Mouse (Mus musculus) 416B (cell line): Measurements from ENCODE around the gene Fuom.

Experiments used
- DNase-seq: peaks from one replicate; pipeline ENCODE4 v3.0.0; 2011; ENCODE audit warnings: low read depth

Fuom gene

DNA sequence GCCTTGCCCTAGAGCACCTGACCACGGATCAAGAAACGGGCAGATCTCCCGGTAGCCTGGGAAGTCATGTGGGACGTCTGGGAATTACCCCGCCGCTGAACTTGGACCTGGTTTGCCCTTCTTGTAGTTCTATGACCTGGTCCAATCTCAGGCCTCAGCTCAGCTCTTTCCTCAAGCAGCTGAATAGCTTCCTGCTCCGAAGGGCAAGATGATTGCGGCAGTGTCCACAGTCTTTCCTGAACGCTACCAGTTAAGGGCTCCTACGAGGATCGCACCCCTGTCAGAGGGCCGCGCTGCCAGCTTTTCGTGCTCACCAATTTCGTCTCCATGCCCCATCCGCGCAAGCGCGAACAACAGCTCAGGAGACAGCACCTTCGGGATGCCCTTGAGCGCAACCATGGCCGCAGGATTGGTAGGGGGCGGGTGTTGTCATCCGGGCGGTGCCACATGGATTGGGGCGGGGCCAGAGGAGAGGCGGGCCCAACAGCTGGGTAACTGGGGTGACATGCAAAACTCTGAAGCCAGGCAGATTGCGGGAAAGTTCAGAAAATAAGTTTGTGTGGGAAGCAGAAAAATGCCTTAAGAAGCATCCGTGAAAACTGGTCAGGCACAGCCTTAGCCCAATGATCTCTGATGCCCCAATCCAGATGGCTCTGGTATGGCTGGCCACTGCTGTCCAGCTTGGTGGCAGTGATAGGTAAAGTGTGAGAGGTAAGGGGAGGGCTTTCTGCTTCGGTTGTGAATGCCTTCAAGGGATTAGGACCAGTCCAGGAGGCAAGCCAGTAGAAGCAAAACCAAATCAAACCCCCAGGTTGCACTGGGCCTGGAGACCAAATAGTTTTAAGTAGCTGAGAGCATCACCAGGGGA, at the start of gene Fuom:
Gene Fuom, minus strand, starts transcription at position 449 of the 868 bp plus-strand sequence.
- DNase-seq, result no peak

- DNase-seq, result no peak
Measured at GRCm38 (mm10) chr7:140144550-140144949, 42.3 kb upstream of the Fuom start.

DNA sequence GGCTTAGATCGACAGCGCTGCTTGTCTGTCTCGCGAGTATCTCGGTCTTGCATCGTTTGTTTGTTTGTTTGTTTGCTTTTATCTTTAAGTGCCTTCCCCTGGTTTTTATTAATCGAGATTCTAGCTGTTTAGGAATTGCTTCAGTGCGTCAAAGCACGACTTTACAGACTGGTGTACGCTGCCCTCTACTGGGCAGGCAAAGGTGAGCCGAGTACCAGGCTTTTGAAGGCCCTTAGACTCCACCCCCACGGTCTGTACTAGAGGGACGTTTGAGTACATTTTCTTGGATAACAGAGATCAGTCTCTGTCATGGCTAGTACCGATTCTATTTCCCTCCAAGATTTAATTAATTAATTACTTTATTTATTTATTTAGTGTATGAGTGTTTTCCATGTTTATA, 39.1 kb upstream of the Fuom start:
- peak; percentile 84 for DNase-seq

- DNase-seq, result no peak
Measured at GRCm38 (mm10) chr7:140138021-140138310, 35.7 kb upstream of the Fuom start.

- DNase-seq, result peak; percentile 96
Measured at GRCm38 (mm10) chr7:140137135-140138020, 35.1 kb upstream of the Fuom start, which contains the start of gene Mtg1. TSS of gene Mtg1 (plus strand) at chr7:140137564.

DNA sequence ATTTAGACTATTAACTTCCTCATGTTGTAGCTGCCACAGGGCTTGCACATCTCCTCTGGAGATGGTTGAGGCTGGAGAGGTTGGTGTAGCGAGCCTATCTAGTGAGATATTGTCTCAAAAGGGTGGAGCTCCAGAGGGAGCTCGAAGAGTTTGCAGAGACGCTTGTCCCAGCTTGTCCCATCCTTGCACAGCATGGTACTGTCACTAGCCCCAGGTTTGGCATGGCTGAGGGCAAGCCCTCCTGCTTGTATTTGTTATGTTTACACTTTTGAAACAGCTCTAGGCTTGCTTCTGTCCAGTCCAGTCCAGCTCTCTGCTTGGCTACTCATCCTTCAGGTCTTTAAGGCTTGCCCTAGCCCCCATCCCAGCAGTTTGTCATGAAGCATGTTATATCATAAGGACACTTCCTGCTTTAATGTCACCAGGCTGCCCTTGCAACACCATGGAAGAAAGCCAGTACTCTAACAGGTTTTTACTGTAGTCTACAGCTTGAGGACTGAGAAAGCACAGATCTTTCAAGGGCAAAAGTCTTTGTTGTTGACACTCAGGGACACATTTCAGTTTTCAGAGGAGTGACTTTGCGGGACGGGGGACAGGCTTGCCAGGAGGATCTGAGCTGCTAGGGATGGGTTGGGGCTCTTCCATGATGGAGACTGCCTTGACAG, 33.0 kb upstream of the Fuom start:
- peak; percentile 35 for DNase-seq

DNA sequence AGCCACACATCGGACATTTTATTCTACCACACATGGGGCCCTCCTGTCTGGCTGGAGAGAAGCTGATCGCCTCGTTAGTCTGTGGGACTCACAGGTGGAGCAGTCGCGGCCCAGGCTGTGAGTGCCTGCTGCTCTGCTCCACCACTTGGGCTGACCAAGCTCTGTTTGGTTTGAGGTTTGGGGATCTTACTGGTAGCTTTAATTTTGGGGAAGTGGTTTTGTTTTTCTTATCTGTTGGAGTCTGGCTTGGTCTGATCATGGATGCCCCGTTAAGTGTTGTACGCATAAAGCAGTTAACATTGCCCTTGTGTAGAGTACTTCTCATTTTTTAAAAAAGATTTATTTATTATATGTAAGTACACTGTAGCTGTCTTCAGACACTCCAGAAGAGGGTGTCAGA, 31.8 kb upstream of the Fuom start:
- DNase-seq, result peak; percentile 79

DNA sequence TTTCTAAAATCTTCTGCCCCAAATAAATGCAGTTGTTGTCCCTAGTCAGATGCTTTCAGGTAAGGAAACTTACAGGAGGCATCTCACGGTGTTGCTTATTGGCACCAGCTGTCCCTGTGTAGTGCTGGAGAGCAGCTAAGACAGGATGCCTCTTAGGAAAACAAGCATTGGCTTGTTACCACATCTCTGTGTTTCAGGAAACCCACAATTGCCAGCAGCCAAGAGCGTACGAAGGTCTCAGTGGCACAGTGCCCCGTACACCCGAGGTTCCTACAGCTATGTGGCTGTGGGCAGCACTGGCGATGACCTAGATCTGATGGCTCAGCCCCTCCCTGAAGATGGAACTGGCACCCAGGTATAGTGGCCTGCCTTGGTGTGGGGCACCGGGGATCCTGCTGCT, 29.9 kb upstream of the Fuom start:
- DNase-seq, result peak; percentile 85

DNA sequence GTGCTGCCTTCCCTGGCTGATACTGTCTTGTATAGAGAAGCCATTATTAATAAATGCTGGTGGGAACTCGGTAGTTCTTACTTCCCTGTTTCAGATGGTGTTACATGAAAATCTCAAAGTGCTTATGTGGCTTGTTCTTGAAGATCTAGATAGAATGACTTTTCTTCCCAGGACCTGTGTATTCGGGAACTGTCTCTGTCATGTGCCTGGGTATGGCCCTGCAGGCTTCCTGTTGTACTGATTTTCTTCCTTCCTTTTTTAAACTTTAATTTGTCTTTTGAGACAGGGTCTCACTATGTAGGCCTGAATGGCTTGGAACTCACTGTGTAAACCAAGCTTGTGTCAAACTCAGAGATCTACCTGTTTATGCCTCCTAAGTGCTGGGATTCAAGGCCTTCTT, 25.7 kb upstream of the Fuom start:
- no peak for DNase-seq

GRCm38 (mm10) chr7:140126934-140127333, 24.7 kb upstream of the Fuom start:
- DNase-seq, result no peak

GRCm38 (mm10) chr7:140126022-140126350, 23.7 kb upstream of the Fuom start:
- no peak for DNase-seq

DNA sequence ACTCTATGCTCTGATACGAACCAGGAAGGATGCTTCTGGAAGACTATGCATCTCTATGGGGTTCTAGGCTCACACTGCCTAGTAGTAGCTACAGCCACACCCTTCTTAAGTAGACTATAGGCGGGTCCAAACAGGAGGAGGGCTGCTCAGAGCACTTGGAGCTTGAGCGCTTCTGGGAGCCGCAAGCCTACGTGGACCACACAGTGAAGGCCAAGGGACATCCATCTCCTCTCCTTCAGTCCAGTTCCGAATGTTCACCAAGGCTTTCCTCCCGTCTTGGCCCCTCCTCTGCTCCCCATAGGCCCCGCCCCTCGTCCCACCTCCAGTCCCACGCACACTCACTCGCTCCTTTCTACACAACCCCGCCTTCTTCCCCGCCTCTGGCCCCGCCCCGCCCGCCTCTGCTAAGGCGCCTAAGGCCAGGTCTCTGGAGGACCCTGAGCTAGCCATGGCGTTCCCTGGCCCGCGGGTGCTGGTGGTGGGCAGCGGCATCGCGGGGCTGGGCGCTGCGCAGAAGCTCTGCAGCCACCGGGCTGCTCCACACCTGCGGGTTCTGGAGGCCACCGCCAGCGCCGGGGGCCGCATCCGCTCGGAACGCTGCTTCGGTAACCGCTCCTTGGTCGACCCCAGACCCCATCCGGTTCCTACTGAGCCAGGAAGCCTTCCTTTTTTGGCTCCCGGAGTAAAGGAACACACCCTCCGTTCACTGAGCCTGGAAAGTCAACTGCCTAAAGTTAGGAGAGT, 23.2 kb upstream of the Fuom start:
- peak; percentile 97 for DNase-seq

DNA sequence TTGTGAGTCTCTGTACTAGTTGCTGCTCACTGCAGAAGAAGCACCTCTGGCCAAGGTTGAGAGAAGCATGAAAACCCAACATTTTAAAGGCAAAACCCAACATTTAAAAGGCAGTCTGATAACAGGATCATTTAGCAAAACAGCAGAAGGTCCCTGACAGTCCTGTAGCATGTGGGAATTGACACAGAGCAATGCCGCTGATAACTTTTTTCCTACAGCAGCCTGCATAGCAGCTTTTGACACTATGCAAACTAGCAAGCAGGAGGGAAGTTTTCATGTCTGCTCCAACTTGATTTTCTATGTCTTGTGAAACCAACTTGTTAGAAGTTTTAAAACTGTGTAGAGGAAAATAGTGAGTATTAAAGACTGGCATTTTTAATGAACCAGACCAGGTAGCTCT, 22.1 kb upstream of the Fuom start:
- no peak for DNase-seq

DNA sequence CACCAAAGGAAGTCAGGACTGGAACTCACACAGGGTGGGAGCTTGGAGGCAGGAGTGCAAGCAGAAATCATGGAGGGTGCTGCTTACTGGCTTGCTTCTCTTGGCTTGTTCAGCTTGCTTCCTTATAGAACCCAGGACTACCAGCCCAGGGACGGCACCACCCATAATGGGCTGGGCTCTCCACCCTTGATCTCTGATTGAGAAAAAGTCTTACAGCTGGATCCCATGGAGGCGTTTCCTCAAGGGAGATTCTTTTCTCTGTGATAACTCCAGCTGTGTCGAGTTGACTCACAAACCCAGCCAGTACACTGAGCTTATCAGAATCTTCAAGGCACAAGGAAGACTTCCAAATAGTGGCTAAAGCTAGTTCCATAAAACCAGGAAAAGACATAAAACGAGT, 20.5 kb upstream of the Fuom start:
- peak; percentile 48 for DNase-seq

GRCm38 (mm10) chr7:140121338-140121910, 19.2 kb upstream of the Fuom start:
- peak; percentile 93 for DNase-seq

GRCm38 (mm10) chr7:140120484-140120883, 18.2 kb upstream of the Fuom start:
- no peak for DNase-seq

DNA sequence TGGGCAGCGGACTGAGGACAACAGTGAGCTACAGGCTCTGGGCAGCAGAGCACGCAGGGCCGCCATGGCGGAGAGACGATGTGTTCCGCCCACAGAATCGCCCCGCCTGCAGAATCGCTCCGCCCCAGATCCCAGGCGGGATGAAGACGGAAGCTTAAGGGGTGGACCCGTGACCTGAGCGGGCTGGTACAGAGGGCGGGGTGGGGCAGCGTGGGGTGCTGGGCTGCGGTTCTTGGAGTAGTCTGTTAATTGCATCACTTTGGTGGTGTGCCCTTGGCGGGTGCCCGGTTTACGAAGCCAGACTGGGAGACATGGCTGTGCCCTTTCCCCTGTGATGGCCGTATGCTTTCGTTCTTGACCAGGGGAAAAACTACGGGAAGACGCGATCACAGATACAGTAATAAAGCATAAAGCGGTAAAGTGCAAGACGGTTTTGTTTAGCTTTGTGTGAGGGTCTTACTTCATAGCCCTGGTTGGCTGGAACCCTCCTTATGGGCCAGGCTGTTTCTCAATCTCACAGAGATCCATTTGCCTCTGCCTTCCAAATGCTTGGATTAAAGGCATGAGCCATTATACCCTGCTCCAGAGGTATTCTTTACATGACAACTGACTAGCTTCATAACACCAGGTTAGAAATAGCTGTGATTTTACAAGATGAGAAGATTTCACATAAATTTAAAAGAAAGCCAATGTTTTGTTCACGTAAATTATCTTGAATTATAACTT, 14.3 kb upstream of the Fuom start, which contains the start of gene Echs1:
Gene Echs1, minus strand, starts transcription at position 148 of the 726 bp plus-strand sequence.
- peak; percentile 96 for DNase-seq

GRCm38 (mm10) chr7:140115583-140116328, 13.5 kb upstream of the Fuom start, which contains the start of gene Paox:
TSS of gene Paox (plus strand) at chr7:140115799.
- peak; percentile 87 for DNase-seq

- DNase-seq, result no peak
Measured at GRCm38 (mm10) chr7:140111943-140112342, 9.7 kb upstream of the Fuom start.

- DNase-seq, result no peak
Measured at GRCm38 (mm10) chr7:140104009-140104408, 1.8 kb upstream of the Fuom start.
